Mouse (Mus musculus) neural tube, embryonic 11.5 days (tissue): ENCODE data around the gene Acsf2. TPM values are rescaled to one million over a fixed set of nuclear protein-coding genes. Genes with fewer than 3 reads are reported as not detected.

Source experiments
- ATAC-seq: fragments of 200-750 bp; cut with Nextera tagmentation; 2 replicates; pipeline ENCODE4 v1.8.0; 2017; ENCODE audit warnings: moderate number of reproducible peaks, mild to moderate bottlenecking, moderate TSS enrichment, moderate library complexity; ENCODE audit not compliant: insufficient read depth, low FRiP score, low TSS enrichment
- DNase-seq: peaks from one replicate; pipeline ENCODE4 v3.0.0-alpha.2; 2015; ENCODE audit warnings: low spot score
- H3K27ac ChIP-seq: fragments of 300-500 bp; sonication (generic); 2 replicates; pipeline ENCODE4 v1.5.1; 2014; ENCODE audit warnings: low read depth, mild to moderate bottlenecking, low read length
- H3K27me3 ChIP-seq: fragments of 300-500 bp; sonication (generic); 2 replicates; pipeline ENCODE4 v1.6.1; 2014; ENCODE audit warnings: mild to moderate bottlenecking, low read length, mixed read lengths; ENCODE audit not compliant: control insufficient read depth, insufficient read depth
- H3K36me3 ChIP-seq: fragments of 300-500 bp; sonication (generic); 2 replicates; pipeline ENCODE4 v1.6.1; 2014; ENCODE audit warnings: mild to moderate bottlenecking, low read length, moderate library complexity, mixed read lengths; ENCODE audit not compliant: control insufficient read depth, insufficient read depth
- H3K4me1 ChIP-seq: fragments of 300-500 bp; sonication (generic); 2 replicates; pipeline ENCODE4 v1.6.1; 2014; ENCODE audit warnings: low read length, mixed read lengths; ENCODE audit not compliant: control insufficient read depth, insufficient read depth
- H3K4me2 ChIP-seq: fragments of 300-500 bp; sonication (generic); 2 replicates; pipeline ENCODE4 v1.6.1; 2014; ENCODE audit warnings: low read depth, mild to moderate bottlenecking, moderate library complexity
- H3K4me3 ChIP-seq: fragments of 300-500 bp; sonication (generic); 2 replicates; pipeline ENCODE4 v1.5.1; 2014; ENCODE audit warnings: low read depth, low read length
- H3K9ac ChIP-seq: fragments of 300-500 bp; sonication (generic); 2 replicates; pipeline ENCODE4 v1.6.1; 2014; ENCODE audit warnings: mild to moderate bottlenecking, low read length
- H3K9me3 ChIP-seq: fragments of 300-500 bp; sonication (generic); 2 replicates; pipeline ENCODE4 v1.6.1; 2016; ENCODE audit warnings: low read length; ENCODE audit not compliant: control insufficient read depth
- WGBS: fragments of 180-500 bp; shearing (Covaris S2); extraction: QIAGEN DNeasy Blood & Tissue Kit; methylation state at CpG from one replicate; pipeline ENCODE4 v1.1.7; 2014; 5-methylcytosine and 5-hydroxymethylcytosine counted together
- polyA plus RNA-seq: library from polyadenylated mRNA; unstranded; fragments of >200 nt; fragmentation: Nextera tagmentation; extraction: Ambion mirVana; gene quantifications from 2 replicates; pipeline ENCODE4 v1.2.1, GENCODE M21; 2014

Gene Acsf2
- polyA plus RNA-seq, 1 experiment from 2014 or later, result 6.3 TPM

DNA sequence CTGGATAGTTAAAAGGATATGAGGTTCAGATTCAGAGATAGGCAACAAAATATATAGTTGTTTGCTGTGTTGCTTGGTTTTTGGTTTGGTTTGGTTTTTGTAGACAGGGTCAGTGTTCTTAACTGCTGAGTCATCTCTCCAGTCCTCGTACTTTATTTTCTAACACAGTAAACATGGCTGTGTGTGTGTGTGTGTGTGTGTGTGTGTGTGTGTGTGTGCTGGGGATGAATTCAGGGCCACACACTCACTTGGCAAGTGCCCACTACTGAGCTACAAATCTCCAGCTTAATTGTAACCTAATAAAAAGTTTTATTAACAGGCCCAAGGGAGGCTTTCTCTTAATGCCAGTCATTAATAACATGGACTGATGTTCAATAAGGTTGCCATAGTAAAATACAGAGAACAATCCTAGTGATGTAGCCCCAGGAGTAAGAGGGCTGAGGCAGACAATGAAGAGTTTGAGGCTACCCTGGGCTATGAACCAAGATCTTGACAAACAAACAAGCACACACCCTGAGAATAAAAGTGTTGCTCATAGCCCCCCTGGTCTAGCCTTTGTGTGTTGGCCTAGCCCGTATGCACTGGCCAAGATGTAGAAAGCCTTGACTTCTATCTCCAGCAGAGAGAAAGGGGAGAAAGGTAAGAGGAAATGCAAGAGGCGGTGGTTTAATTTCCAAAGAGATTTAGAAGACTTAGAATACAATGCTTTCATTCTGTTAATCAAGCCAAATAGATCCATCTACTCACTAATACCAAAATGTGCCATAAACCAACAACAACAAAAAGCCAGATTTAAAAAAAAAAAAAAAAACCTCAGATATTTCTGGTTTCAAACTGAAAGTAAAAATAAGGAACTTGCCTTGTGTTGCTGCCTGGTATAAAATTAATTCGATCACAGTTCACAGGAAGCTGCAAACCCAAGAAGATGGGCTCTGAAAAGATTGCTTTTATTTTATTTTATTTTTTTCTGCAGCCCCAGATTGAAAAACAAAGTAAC lies 9.4 kb upstream of the Acsf2 start:
- Histone ChIP-seq H3K27me3 (no peaks in the 10 kb centered on the region), H3K9ac (no peak overlapping the region), H3K36me3 (no peaks in the 10 kb centered on the region), H3K27ac (no peak overlapping the region), H3K4me1 (no peaks in the 10 kb centered on the region), H3K4me2 (no peak overlapping the region), H3K9me3 (no peaks in the 10 kb centered on the region), H3K4me3 (no peak overlapping the region)
- ATAC-seq (no peak), DNase-seq (no peak)
- 77% methylated on average over 4 of the region's 4 CpGs for WGBS

DNA sequence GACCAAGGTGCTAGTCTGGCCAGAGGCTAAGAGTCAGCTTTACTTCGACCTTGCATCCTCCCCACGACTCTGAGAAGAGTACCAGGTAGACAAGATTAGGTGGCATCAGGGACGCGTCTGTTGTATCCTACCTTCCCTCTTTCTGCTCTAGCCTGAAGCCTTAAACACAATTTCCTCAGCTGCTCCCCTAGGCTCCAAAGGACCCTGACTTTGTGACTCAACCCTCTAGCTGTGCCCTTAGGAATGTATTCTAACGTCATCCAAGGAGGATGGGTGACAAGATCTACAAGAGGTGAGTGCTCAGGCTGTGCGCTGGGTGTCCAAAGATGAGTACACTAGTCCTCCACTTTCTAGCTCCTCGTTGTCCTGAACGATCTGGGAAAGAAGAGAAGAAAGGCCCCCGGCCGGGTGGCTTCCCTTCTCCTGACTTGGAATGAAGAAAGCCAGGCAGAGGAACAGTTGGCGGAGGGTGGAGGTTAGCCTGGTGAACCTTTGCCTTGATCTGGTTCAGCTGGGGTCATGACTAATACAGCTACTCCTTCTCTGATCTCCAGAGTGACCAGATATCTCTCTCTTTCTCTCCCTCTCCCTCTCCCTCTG lies 785 bp upstream of the Acsf2 start:
- Histone ChIP-seq H3K4me1 (peaks cover 7% of the 10 kb centered on the region; the same call in 1 of the 2 replicates), H3K27ac (no peak overlapping the region), H3K4me2 (peak overlapping the region; percentile 67), H3K9ac (no peak overlapping the region; the same call in 1 of the 2 replicates), H3K27me3 (no peaks in the 10 kb centered on the region), H3K36me3 (no peaks in the 10 kb centered on the region), H3K4me3 (no peak overlapping the region; the same call in 1 of the 2 replicates), H3K9me3 (no peaks in the 10 kb centered on the region)
- DNase-seq (no peak), ATAC-seq (no peak)
- WGBS, result 71% methylated on average over 11 of the region's 11 CpGs

DNA sequence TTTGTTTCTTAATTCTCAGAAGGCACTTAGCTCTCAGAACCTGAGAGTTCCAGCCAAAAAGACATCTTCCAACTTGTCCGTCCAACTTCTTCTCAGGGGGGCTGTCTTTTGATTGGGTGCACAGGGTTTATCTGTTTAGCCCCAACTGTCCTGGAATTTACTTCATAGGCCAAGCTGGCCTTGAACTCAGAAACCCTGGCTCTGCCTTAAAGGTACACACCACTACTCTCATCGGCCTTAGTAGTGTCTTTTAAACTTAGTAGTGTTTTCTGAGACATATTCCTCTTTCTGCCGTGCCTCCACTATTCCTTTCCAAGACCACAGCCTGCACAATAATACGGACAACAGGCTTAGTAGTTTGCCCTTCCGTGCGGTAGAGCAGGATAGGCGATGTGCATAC lies 1.2 kb downstream of the Acsf2 start:
- H3K4me1 ChIP-seq, result peaks cover 7% of the 10 kb centered on the region; the same call in 1 of the 2 replicates

DNA sequence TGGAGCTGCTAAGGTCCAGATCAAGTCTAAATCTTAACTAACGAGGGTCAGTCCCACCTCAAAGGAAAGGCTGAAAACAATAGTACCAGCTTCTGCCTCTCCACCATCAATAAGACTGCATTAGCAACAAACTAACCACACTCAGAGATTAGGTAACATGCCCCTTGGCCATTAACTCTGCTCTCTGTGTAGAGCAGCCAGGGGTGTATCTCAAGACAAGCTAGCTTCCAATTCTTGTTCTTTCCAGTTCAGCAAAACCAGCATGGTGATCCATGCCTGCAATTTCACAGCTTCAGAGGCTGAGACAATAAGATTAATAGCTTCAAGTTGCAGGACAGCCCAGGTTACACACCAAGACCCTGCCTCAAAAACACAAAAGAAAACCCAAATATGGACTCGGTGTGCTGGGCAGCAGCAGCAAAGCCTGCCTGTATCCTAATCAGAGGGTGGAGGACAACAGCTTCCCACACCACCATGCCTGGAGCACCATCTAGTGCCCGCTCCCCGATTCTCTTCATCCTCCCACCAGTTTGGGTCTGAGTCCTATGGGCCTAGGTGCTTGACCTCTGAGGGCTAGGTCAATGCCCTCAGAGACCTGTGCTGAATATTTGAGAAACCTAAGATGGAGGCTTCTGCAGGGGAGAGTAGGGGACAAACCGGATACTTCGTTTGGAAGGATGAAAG lies 3.1 kb downstream of the Acsf2 start:
- Histone ChIP-seq H3K4me1 (peaks cover 7% of the 10 kb centered on the region; the same call in 1 of the 2 replicates), H3K36me3 (no peaks in the 10 kb centered on the region), H3K9ac (no peak overlapping the region), H3K27me3 (no peaks in the 10 kb centered on the region), H3K4me2 (no peak overlapping the region), H3K27ac (no peak overlapping the region), H3K4me3 (no peak overlapping the region), H3K9me3 (no peaks in the 10 kb centered on the region)
- DNase-seq (no peak), ATAC-seq (no peak)
- WGBS, result 75% methylated on average over 6 of the region's 6 CpGs

More for the DNA sequence above, 1.2 kb downstream of the Acsf2 start:
- Histone ChIP-seq H3K27me3 (no peaks in the 10 kb centered on the region), H3K36me3 (no peaks in the 10 kb centered on the region), H3K4me2 (no peak overlapping the region), H3K9me3 (no peaks in the 10 kb centered on the region), H3K4me3 (no peak overlapping the region), H3K27ac (no peak overlapping the region), H3K9ac (no peak overlapping the region)
- ATAC-seq (no peak), DNase-seq (no peak)
- WGBS, result 94% methylated on average over 7 of the region's 7 CpGs

DNA sequence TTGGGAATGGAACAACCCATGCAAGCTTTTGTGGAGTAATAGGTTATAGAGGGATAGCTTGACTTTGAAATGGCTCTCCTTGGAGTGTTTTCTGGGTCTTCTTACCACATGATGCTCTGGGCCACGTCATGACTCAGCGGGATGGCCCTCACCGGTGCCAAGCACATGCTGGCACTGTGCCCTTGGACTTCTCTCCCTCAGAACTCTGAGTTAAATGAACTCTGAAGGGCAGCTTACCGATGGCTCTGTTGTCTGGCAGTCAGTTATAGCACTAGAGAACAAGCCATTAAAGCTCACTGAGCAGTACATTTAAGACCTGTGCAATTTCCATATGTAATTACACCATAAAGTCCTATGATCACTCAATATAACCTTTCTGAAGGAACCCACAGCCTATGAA lies 4.4 kb downstream of the Acsf2 start:
- Histone ChIP-seq H3K27me3 (no peaks in the 10 kb centered on the region), H3K9me3 (no peaks in the 10 kb centered on the region), H3K36me3 (no peaks in the 10 kb centered on the region), H3K4me1 (peaks cover 7% of the 10 kb centered on the region; the same call in 1 of the 2 replicates), H3K4me2 (no peak overlapping the region), H3K27ac (no peak overlapping the region), H3K9ac (no peak overlapping the region), H3K4me3 (no peak overlapping the region)
- DNase-seq, result no peak
- ATAC-seq, result no peak
- 86% methylated on average over 4 of the region's 4 CpGs for WGBS

DNA sequence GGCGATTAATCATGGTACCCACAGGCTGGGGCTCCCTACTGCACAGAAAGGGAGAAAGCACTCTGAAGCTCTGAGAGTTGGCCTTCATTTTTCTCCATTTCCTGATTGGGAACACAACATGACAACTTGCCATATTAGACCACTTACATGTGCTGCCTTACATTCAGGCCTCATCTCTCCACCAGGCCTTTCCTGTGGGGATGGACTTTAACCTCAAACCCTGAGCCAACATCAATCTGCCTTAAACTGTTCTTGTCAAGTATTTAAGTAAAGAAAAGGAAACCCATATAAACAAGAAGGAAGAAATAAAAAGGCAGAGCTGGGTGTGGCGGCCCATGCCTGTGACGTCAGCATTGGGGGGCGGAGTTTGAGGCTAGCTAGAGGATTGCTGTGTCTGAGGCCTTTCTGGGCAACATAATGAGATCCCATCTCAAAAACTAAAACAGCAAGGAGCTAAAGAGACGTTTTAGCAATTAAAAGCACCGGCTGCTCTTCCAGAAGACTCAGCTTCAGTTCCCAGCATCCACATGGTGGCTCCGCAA lies 5.3 kb downstream of the Acsf2 start:
- Histone ChIP-seq H3K4me1 (peaks cover 5% of the 10 kb centered on the region), H3K4me3 (no peak overlapping the region), H3K27me3 (no peaks in the 10 kb centered on the region), H3K27ac (no peak overlapping the region), H3K9ac (no peak overlapping the region), H3K9me3 (no peaks in the 10 kb centered on the region), H3K36me3 (no peaks in the 10 kb centered on the region), H3K4me2 (no peak overlapping the region)
- WGBS, result 70% methylated on average over 7 of the region's 7 CpGs
- DNase-seq (no peak), ATAC-seq (no peak)

DNA sequence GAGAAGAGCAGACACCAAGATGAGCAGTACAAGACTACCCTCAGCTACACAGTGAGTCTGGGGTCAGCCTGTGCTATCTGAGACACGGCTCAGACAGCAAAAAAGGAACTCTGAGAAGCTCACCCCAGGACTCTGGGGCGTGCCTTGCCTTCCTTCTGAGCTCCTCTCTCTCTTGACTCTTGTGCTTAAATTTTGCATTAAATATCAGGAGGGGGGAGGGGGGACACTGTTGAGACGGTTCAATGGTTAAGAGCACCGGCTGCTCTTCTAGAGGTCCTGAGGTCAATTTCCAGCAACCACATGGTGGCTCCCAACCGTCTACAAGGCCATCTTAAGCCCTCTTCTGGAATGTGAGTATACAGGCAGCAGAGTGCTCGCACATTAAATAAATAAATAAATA lies 14.2 kb downstream of the Acsf2 start:
- no peak overlapping the region for H3K27ac ChIP-seq
- no peak overlapping the region for H3K4me3 ChIP-seq
- ATAC-seq (no peak), DNase-seq (no peak)
- no peak overlapping the region for H3K9ac ChIP-seq
- no peak overlapping the region for H3K4me2 ChIP-seq
- no peaks in the 10 kb centered on the region for H3K27me3 ChIP-seq
- H3K36me3 ChIP-seq, result no peaks in the 10 kb centered on the region
- H3K9me3 ChIP-seq, result no peaks in the 10 kb centered on the region
- 69% methylated on average over 6 of the region's 6 CpGs for WGBS
- peaks cover 3% of the 10 kb centered on the region; the same call in 1 of the 2 replicates for H3K4me1 ChIP-seq

DNA sequence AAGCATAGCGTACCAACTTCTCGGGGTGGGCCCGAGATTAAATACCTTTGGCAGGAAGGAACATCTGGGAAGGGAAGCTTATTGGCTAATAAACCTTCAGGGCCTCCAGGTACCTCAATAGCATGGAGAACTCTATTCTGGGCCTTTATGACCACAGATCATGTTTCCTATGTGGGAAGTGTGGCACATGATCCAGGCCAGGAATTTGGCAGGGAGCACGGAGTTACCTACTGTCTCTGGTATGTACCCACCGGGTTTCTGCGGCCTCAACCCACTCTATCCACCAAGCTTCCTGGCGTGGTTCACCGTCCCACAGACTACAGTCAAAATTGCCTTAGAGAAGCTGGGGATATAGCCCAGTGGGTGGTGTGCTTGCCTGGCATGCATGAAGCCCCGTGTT lies 16.6 kb downstream of the Acsf2 start:
- ATAC-seq, result no peak

More for the DNA sequence above, 16.6 kb downstream of the Acsf2 start:
- no peak overlapping the region for H3K4me2 ChIP-seq
- H3K9me3 ChIP-seq, result no peaks in the 10 kb centered on the region
- H3K9ac ChIP-seq, result no peak overlapping the region
- H3K4me3 ChIP-seq, result no peak overlapping the region
- no peaks in the 10 kb centered on the region for H3K27me3 ChIP-seq
- DNase-seq, result no peak
- WGBS, result 95% methylated on average over 9 of the region's 9 CpGs
- no peaks in the 10 kb centered on the region for H3K4me1 ChIP-seq
- H3K36me3 ChIP-seq, result no peaks in the 10 kb centered on the region
- H3K27ac ChIP-seq, result no peak overlapping the region
